Mouse (Mus musculus) urinary bladder, postnatal 25 days (tissue): ENCODE measurements around the gene Vmp1.
A peak's percentile ranks its signal among the peaks of the same experiment; 100 is the strongest.

Source experiments
- DNase-seq: peaks from one replicate; pipeline ENCODE4 v3.0.0; 2022; ENCODE audit warnings: low spot score

Gene Vmp1

GRCm38 (mm10) chr11:86599378-86600208 is 84.0 kb downstream of the Vmp1 start:
- DNase-seq: no peak

- no peak for DNase-seq
Measured at GRCm38 (mm10) chr11:86598572-86598971, 85.1 kb downstream of the Vmp1 start.

- DNase-seq: no peak
Measured at GRCm38 (mm10) chr11:86598154-86598553, 85.5 kb downstream of the Vmp1 start.

GRCm38 (mm10) chr11:86596976-86597375 is 86.7 kb downstream of the Vmp1 start:
- DNase-seq: no peak

- no peak for DNase-seq
Measured at GRCm38 (mm10) chr11:86596187-86596960, 87.3 kb downstream of the Vmp1 start.

GRCm38 (mm10) chr11:86595366-86595765 is 88.3 kb downstream of the Vmp1 start:
- no peak for DNase-seq

GRCm38 (mm10) chr11:86594188-86594876 is 89.3 kb downstream of the Vmp1 start:
- no peak for DNase-seq

- DNase-seq: no peak
Measured at GRCm38 (mm10) chr11:86593443-86593842, 90.2 kb downstream of the Vmp1 start.

GRCm38 (mm10) chr11:86592993-86593392 is 90.6 kb downstream of the Vmp1 start:
- DNase-seq: no peak

GRCm38 (mm10) chr11:86591931-86592616 is 91.6 kb downstream of the Vmp1 start:
- DNase-seq: no peak

GRCm38 (mm10) chr11:86591301-86591845 is 92.3 kb downstream of the Vmp1 start:
- no peak for DNase-seq

- no peak for DNase-seq
Measured at GRCm38 (mm10) chr11:86590579-86590978, 93.1 kb downstream of the Vmp1 start.

- DNase-seq: no peak
Measured at GRCm38 (mm10) chr11:86590066-86590465, 93.6 kb downstream of the Vmp1 start.

- DNase-seq: no peak
Measured at GRCm38 (mm10) chr11:86588583-86589298, 94.9 kb downstream of the Vmp1 start.

- no peak for DNase-seq
Measured at GRCm38 (mm10) chr11:86587830-86588229, 95.8 kb downstream of the Vmp1 start.

- peak; percentile 72 for DNase-seq
Measured at GRCm38 (mm10) chr11:86586868-86587792, 96.5 kb downstream of the Vmp1 start.

GRCm38 (mm10) chr11:86586177-86586867 is 97.3 kb downstream of the Vmp1 start:
- DNase-seq: no peak

- no peak for DNase-seq
Measured at GRCm38 (mm10) chr11:86585598-86585984, 98.0 kb downstream of the Vmp1 start.

- no peak for DNase-seq
Measured at GRCm38 (mm10) chr11:86584898-86585597, 98.6 kb downstream of the Vmp1 start.
